Mouse (Mus musculus): ENCODE measurements around the gene Slc25a39. TPM values are rescaled to one million over a fixed set of nuclear protein-coding genes. Genes with fewer than 3 reads are reported as not detected.
A peak's percentile ranks its signal among the peaks of the same experiment; 100 is the strongest.
"Not testable (repeated sequence)": the region's sequence is repeated elsewhere in the genome, so short reads cannot be mapped to it uniquely, and the experiment has no call there.

The Slc25a39 gene
- total RNA-seq, 2 experiments from 2014 or later: 54.4 to 76.1 TPM

DNA sequence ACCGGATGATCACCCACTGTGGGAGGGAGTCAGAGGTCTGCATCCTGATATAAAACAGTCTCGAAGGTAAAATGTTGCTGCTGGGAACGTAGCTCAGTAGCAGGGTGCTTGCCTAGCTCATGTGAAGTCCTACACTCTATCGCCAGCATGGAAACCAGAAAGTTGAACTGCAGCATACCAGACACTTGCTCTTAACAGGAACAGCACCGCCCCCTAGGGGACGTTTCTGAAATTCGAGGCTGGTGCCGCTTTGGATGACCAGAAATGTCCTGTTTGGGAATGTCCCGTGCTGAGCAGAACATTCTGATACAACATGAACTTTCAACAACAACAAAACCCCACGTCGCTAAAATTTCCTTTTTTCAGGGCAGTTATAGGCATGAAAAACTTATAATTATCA lies 4.0 kb upstream of the Slc25a39 start:
- peak; percentile 79 for DNase-seq

GRCm38 (mm10) chr11:102411061-102411460 lies 3.3 kb upstream of the Slc25a39 start:
- no peak for DNase-seq

DNA sequence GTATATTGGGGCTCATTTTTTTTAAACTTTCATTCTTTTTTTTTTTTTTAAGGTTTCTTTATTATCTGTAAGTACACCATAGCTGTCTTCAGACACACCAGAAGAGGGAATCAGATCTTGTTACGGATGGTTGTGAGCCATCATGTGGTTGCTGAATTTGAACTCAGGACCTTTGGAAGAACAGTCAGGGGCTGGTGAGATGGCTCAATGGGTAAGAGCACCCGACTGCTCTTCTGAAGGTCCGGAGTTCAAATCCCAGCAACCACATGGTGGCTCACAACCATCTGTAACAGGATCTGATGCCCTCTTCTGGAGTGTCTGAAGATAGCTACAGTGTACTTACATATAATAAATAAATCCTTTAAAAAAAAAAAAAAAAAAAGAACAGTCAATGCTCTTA lies 2.6 kb upstream of the Slc25a39 start:
- DNase-seq: not testable (repeated sequence)

GRCm38 (mm10) chr11:102409795-102410330 lies 2.1 kb upstream of the Slc25a39 start:
- DNase-seq: no peak

GRCm38 (mm10) chr11:102408888-102409794 lies 1.4 kb upstream of the Slc25a39 start:
- DNase-seq: no peak

DNA sequence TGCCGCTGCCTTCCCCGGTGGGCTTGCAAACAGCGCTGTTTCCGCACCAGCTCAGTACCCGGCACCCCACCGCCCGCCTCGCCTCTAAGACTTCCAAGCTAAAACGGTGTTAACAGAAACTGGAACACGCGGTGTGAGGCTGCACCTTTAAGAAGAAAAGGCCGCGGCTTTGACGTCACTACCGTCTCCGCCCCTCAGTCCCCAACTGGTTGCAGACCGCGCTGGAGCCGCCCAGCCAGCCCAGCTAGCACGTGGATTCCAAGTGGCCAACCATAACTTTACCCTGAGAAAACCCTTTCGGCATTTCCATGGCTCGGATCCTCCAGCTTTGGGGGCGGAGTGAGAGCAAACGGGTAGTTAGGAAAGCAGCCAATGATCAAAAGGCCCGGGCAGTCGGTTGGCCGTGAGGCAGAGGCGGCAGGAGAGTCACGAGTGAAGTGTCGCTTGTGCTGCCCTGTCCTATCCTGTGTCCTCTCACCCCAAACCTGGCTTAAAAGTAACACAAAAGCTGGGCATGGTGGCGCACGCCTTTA lies 664 bp upstream of the Slc25a39 start:
- peak; percentile 97 for DNase-seq

- peak; percentile 94 for DNase-seq
Observed at GRCm38 (mm10) chr11:102406900-102407833, 579 bp downstream of the Slc25a39 start.

DNA sequence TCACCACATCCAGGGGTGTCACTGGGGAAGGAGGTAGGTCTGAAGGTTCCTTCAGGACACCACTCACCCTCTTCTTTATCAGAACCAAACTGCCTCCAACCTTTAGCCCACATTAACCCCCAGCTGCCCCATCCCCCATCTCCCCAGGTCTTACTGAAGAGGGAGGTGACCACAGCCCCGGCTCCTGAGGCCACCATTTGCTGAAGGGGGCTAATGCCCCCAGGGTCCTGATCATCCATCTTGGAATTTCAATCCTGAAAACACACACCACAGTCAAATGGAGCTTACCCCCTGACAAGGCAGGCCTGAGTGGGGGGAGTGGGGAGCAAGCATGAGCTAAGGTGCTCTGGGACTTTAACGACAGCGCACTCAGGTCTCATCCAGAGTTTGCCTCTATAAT lies 1.3 kb downstream of the Slc25a39 start:
- no peak for DNase-seq

DNA sequence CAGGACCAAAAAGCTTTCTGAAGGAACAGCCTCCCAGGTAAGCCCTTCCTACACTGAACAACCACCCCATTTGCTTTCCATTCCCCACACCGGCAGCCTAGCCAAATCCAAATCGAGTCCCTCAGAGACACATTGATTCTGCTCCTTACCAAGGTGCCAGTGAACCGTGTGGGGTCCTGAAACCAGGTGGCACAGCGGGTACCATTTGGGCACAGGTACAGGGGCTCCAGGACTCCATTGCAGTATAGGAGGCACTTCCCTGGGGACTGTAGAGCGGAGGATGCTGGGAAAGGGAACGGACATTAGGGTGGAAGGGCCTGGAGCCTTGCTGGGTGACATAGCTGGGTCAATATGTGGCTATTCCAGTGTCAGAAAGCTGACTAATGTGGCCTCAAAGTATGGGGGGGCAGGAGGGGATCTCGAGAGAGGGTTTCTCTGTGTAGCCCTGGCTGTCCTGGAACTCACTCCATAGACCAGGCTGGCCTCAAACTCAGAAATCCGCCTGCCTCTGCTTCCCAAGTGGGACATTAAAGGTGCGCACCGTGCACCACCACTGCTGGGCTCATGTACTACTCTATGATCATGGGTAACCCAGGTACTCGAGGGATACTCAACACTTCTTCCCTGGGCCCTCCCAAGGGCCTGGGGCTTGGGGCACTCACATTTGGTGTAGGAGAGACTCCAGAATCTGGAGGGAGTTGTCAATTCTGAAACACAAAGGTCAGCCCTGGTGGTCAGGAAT lies 2.0 kb downstream of the Slc25a39 start:
- DNase-seq: no peak

- DNase-seq: no peak
Observed at GRCm38 (mm10) chr11:102404161-102405010, 3.4 kb downstream of the Slc25a39 start.

DNA sequence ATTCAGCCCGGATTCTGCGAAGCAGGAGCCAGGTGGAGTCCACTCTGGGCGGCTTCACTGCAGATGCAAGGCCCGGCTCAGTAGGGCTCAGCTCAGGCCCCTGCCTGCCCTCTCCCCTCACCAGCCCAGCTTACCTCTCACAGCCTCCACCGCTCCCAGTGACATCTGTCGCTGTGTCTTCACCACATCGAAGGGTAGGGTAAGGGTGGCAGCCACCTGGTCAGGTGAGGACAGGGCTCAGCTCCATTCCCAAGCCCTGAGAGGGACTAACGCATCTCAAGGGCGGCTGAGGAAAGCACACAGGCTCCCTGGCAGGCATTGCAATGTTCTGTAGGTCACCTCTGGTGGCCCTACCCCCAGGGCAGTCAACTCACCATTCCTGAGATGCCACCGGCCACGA lies 4.1 kb downstream of the Slc25a39 start:
- DNase-seq: no peak

- no peak for DNase-seq
Observed at GRCm38 (mm10) chr11:102401898-102402500, 5.7 kb downstream of the Slc25a39 start.

- no peak for DNase-seq
Observed at GRCm38 (mm10) chr11:102400513-102401084, 7.1 kb downstream of the Slc25a39 start.

DNA sequence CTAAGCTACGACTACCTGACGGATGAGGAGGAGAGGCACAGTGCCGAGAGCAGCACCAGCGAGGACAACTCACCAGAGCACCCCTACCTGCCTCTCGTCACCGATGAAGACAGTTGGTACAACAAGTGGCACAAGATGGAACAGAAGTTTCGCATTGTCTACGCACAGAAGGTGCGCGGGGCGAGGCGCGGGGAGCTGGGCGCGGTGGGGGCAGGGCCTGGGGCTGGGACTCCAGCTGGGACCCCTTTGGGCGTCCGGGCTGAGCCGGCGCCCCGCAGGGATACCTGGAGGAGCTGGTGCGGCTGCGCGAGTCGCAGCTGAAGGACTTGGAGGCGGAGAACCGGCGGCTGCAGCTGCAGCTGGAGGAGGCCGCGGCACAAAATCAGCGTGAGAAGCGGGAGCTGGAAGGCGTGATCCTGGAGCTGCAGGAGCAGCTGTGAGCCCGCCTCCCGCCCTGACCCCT lies 8.1 kb downstream of the Slc25a39 start:
- DNase-seq: no peak

DNA sequence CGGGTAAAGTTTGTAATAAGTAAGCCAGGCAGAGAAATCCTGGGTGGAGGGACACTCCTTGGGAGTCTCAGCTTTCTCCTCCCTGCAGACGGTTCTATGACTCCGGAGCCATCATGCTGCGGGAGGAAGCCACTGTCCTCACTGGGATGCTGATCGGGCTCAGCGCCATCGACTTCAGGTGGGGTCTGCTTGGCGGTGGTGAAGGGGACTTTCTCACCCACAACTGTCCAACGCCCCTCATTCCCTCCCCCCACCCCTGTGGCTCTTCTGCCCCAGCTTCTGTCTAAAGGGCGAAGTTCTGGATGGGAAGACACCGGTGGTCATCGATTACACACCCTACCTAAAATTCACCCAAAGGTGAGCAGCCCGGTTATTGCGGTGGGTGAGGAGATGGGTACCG lies 8.6 kb downstream of the Slc25a39 start:
- no peak for DNase-seq

- no peak for DNase-seq
Observed at GRCm38 (mm10) chr11:102398007-102398825, 9.5 kb downstream of the Slc25a39 start.

DNA sequence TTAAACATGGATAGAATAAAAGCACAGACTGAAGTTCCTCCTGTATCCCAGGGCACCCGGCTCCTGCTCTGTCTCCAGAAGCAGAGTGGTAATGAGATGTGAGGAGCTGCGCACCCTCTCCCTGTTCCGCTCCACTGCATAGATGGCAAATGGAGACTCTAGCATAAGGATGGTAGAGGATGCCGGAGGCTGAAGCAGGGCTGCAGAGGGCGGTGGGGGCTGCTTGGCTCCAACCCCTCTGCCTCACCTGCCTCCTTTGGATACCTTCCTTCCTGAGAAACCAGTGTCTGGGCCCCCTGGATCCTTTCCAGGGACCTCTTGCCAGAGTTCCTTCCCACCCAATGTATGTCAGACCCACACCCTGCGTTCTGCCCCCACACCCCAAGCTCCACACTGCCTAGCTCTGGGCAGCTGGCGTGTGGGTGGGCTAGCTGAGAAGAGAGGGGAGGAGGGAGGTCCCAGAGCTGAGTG lies 11.0 kb downstream of the Slc25a39 start:
- no peak for DNase-seq

DNA sequence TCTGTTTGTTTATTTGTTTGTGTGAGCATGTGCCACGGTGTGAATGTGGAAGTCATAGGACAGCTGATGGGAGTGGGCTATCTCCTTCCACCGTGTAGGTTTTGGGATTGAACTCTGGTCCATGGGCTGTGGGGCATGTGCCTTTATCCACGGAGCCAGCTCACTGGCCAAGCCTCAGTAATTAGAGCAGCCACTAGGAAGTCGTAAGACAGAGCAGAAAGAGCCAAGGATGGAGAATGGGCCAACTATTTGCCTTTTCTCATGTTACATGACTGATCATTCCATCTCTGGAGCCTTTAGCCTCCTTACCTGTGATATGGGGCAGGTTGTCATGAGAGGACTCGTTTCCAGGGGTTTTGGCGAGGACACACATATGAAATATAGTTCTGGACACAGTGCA lies 11.5 kb downstream of the Slc25a39 start:
- no peak for DNase-seq

DNA sequence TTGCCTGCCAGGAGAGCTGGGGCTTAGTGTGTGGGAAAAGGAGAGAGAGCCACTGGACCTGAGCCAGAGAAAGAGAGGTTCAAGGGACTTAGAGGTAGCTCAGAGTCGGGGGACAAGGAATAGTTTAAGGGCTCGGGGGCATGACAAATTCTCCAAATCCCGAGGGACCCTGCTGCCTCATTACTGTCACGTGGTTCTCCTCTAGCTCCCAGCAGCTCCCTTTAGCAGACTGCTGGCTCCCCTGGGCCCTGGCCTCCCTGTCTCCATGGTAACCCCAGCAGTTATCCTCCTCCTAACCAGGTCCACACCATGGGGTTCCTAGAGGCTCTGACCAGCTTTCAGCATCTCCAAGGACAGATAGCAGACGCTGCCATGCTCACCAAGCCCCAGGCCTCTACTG lies 12.5 kb downstream of the Slc25a39 start:
- no peak for DNase-seq
